Mouse (Mus musculus) limb, embryonic 10.5 days (tissue): Measurements from ENCODE around the gene Hoxd13. TPM values are rescaled to one million over a fixed set of nuclear protein-coding genes. Genes with fewer than 3 reads are reported as not detected.

ENCODE experiments used
- DNase-seq: peaks from one replicate; pipeline ENCODE4 v3.0.0-alpha.2; 2017; ENCODE audit warnings: low spot score
- H3K27ac ChIP-seq: fragments of 300-500 bp; sonication (generic); 2 replicates; pipeline ENCODE4 v1.5.1; 2016; ENCODE audit warnings: mild to moderate bottlenecking
- H3K27me3 ChIP-seq: fragments of 300-500 bp; sonication (generic); 2 replicates; pipeline ENCODE4 v1.6.1; 2016; ENCODE audit warnings: low read depth, mild to moderate bottlenecking; ENCODE audit not compliant: poor library complexity, severe bottlenecking
- H3K36me3 ChIP-seq: fragments of 300-500 bp; sonication (generic); 2 replicates; pipeline ENCODE4 v1.6.1; 2016; ENCODE audit warnings: mild to moderate bottlenecking, moderate library complexity
- H3K4me1 ChIP-seq: fragments of 300-500 bp; sonication (generic); 2 replicates; pipeline ENCODE4 v1.6.1; 2016
- H3K4me3 ChIP-seq: fragments of 300-500 bp; sonication (generic); 2 replicates; pipeline ENCODE4 v1.5.1; 2016; ENCODE audit warnings: mild to moderate bottlenecking, moderate library complexity
- H3K9me3 ChIP-seq: fragments of 300-500 bp; sonication (generic); replicated peaks from 2 replicates; pipeline ENCODE4 v1.6.1; 2016; ENCODE audit warnings: mild to moderate bottlenecking
- WGBS: fragments of 180-500 bp; shearing (Covaris S2); methylation state at CpG from one replicate; pipeline ENCODE4 v1.1.7; 2016; 5-methylcytosine and 5-hydroxymethylcytosine counted together
- polyA plus RNA-seq: library from polyadenylated mRNA; unstranded; fragments of >200 nt; fragmentation: Nextera tagmentation; extraction: Ambion mirVana; gene quantifications from 2 replicates; pipeline ENCODE4 v1.2.1, GENCODE M21; 2016

Gene Hoxd13
- polyA plus RNA-seq, 1 experiment from 2014 or later: 17.8 TPM

DNA sequence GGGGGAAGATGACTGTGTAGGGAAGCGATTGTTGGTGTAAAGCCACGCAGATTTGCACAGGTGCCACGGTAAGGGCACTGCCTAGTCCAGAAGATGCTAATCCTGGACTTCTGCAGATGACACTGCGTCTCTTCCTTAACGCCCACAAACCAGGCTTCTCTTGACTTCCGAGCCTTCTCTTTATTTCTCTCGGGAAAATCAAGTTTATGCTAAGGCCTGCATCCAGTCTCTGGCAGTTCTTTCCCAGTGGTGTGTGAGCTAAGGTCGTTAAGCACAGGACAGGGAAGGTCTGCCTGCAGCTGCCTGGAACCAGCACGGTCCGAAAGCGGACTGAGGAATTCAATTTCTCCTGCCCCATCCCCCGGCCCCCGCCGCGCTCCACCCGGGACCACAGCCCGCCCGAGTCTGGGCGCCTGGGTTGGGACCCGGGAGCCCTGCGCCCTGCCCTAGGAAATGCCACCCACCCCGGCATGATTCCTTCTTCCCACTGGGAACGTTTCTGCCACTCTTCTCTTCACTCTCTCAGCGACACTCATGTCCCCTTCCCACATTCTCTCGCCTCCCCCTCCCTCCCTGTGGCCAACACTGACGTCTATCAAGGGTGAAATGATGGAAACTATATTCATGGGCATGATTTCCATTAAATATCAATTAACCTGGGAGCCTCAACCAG is 35.7 kb downstream of the Hoxd13 start:
- peak overlapping the region; percentile 80 for H3K4me3 ChIP-seq
- WGBS: 2% methylated on average over 26 of the region's 26 CpGs
- H3K27ac ChIP-seq: peak overlapping the region; percentile 99
- H3K4me1 ChIP-seq: peaks cover 78% of the 10 kb centered on the region
- no peaks in the 10 kb centered on the region for H3K9me3 ChIP-seq
- peaks cover 3% of the 10 kb centered on the region; the same call in 1 of the 2 replicates for H3K36me3 ChIP-seq
- H3K27me3 ChIP-seq: peaks cover 42% of the 10 kb centered on the region
- DNase-seq: peak; percentile 78

GRCm38 (mm10) chr2:74704393-74704998 is 36.4 kb downstream of the Hoxd13 start, which contains the start of gene Hoxd8:
TSS of gene Hoxd8 (plus strand) at chr2:74704615.
- H3K27ac ChIP-seq: peak within 1 kb of the TSS; percentile 99
- DNase-seq: peak; percentile 93

GRCm38 (mm10) chr2:74704999-74705466 is 36.9 kb downstream of the Hoxd13 start:
- no peak for DNase-seq
- peak overlapping the region; percentile 80 for H3K4me3 ChIP-seq
- peaks cover 48% of the 10 kb centered on the region for H3K27me3 ChIP-seq
- H3K9me3 ChIP-seq: no peaks in the 10 kb centered on the region
- peak overlapping the region; percentile 99 for H3K27ac ChIP-seq
- H3K4me1 ChIP-seq: peaks cover 78% of the 10 kb centered on the region
- WGBS: 3% methylated on average over 62 of the region's 66 CpGs
- peaks cover 3% of the 10 kb centered on the region; the same call in 1 of the 2 replicates for H3K36me3 ChIP-seq

More at GRCm38 (mm10) chr2:74704393-74704998, 36.4 kb downstream of the Hoxd13 start, which contains the start of gene Hoxd8:
- Histone ChIP-seq H3K4me1 (peaks cover 78% of the 10 kb centered on the region), H3K36me3 (peaks cover 3% of the 10 kb centered on the region; the same call in 1 of the 2 replicates), H3K4me3 (peak within 1 kb of the TSS; percentile 80), H3K27me3 (peaks cover 47% of the 10 kb centered on the region), H3K9me3 (no peaks in the 10 kb centered on the region)
- WGBS: 1% methylated on average over 52 of the region's 52 CpGs

DNA sequence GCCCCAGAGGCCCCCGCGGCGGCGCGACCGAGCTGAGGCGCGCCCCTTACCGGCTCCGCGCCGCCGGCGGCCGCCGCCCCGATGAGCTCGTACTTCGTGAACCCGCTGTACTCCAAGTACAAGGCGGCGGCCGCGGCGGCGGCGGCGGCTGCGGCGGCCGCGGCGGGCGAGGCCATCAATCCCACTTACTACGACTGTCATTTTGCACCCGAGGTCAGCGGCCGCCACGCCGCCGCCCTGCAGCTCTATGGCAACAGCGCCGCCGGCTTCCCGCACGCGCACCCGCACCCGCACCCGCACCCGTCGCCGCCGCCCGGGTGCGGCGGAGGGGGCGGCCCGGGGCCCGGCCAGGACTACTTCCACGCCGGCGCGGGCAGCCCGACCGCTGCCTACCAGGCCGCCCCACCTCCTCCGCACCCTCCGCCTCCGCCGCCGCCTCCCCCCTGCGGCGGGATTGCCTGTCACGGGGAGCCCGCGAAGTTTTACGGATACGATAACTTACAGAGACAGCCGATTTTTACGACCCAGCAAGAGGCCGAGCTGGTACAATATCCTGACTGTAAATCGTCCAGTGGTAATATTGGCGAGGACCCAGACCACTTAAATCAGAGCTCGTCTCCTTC is 37.5 kb downstream of the Hoxd13 start:
- no peaks in the 10 kb centered on the region for H3K9me3 ChIP-seq
- H3K4me3 ChIP-seq: peak overlapping the region; percentile 80
- peaks cover 48% of the 10 kb centered on the region for H3K27me3 ChIP-seq
- DNase-seq: peak; percentile 83
- H3K36me3 ChIP-seq: peaks cover 3% of the 10 kb centered on the region; the same call in 1 of the 2 replicates
- WGBS: 3% methylated on average over 79 of the region's 85 CpGs
- peaks cover 78% of the 10 kb centered on the region for H3K4me1 ChIP-seq
- peak overlapping the region; percentile 99 for H3K27ac ChIP-seq

GRCm38 (mm10) chr2:74706393-74706960 is 38.4 kb downstream of the Hoxd13 start:
- Histone ChIP-seq H3K27me3 (peaks cover 45% of the 10 kb centered on the region), H3K4me1 (peaks cover 76% of the 10 kb centered on the region), H3K4me3 (peak overlapping the region; percentile 80), H3K27ac (peak overlapping the region; percentile 99), H3K36me3 (peaks cover 3% of the 10 kb centered on the region; the same call in 1 of the 2 replicates), H3K9me3 (no peaks in the 10 kb centered on the region)
- WGBS: under 1% methylated on average over 13 of the region's 13 CpGs
- peak; percentile 47 for DNase-seq

DNA sequence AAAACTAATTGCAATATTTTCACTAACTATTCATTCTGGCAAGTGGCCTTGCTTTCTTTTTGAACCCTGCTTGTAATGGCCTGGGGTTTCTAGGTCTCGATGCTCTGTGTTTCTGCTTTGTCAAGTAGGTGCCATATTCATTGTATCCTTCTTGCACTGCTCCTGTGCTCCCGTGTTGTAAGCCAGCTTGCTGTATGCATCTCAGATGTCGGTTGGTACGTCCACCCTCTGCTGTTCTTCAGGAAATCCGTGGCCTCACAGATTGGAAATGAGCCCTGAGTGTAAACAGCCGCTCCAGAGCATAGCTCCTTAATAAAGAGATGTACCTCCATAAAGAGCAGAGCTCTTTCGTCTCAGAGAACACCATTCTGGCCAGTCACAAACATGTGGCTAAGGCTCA is 39.5 kb downstream of the Hoxd13 start:
- H3K4me1 ChIP-seq: peaks cover 75% of the 10 kb centered on the region
- H3K27ac ChIP-seq: peak overlapping the region; percentile 99
- peak; percentile 35 for DNase-seq
- H3K36me3 ChIP-seq: peaks cover 3% of the 10 kb centered on the region; the same call in 1 of the 2 replicates
- WGBS: 4% methylated on average over 7 of the region's 7 CpGs
- H3K4me3 ChIP-seq: peak overlapping the region; percentile 80
- H3K27me3 ChIP-seq: peaks cover 45% of the 10 kb centered on the region
- no peaks in the 10 kb centered on the region for H3K9me3 ChIP-seq

- peak overlapping the region; percentile 99 for H3K27ac ChIP-seq
- 11% methylated on average over 4 of the region's 4 CpGs for WGBS
- H3K27me3 ChIP-seq: peaks cover 41% of the 10 kb centered on the region
- DNase-seq: peak; percentile 45
- no peaks in the 10 kb centered on the region for H3K9me3 ChIP-seq
- peaks cover 3% of the 10 kb centered on the region; the same call in 1 of the 2 replicates for H3K36me3 ChIP-seq
- H3K4me3 ChIP-seq: peak overlapping the region; percentile 80
- H3K4me1 ChIP-seq: peaks cover 71% of the 10 kb centered on the region
Measured at GRCm38 (mm10) chr2:74708676-74709075, 40.6 kb downstream of the Hoxd13 start.

DNA sequence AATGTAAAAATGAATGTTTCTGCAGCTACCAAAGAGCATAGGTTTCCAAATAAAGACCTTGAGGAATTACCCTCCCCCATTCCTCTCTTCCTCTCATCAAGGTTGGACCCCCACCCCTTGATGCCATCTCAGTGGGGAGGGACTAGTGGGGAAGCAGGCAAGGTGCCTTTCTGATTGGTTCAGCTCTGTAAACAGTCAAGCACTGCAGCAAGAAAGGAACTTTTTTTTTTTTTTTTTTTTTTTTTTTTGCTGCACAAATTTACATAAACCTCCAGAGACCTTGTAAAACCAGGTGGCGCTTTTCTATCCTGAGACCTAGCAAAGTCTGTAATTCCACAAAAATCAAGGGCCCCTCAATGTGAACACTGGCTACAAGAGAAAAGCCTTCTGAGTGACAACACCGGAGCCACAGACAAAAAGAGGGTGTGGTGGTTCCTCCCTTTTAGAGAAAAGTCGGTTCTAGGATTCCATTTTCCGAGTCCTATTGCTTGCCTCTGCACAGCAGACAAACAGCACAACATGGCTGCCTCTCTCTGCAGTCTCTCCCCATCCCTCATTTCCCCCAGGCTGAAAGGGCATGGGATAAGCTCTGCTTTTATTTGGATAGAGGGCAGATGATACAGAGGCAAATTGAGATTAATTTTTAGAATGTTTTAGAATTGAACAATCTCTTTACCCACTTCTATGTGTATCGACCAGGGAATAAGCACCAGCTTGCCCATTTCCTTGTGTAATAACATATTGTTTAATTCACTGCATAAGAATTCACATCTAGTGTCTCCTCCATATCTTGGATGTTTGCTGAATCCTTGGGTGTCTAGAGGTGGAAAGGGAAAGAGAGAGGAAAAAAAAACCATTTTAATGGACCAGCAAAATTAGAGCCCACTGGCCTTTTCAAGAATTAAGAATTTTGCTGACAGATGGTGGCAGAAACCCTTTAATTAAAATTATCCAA is 41.6 kb downstream of the Hoxd13 start:
- 7% methylated on average over 5 of the region's 5 CpGs for WGBS
- Histone ChIP-seq H3K9me3 (no peaks in the 10 kb centered on the region), H3K27ac (peak overlapping the region; percentile 97), H3K4me1 (peaks cover 69% of the 10 kb centered on the region), H3K27me3 (peaks cover 38% of the 10 kb centered on the region), H3K4me3 (peak overlapping the region; percentile 80; the same call in 1 of the 2 replicates), H3K36me3 (peaks cover 3% of the 10 kb centered on the region; the same call in 1 of the 2 replicates)
- peak; percentile 44 for DNase-seq

- under 1% methylated on average over 16 of the region's 16 CpGs for WGBS
- peak overlapping the region; percentile 89 for H3K4me3 ChIP-seq
- DNase-seq: peak; percentile 66
Measured at GRCm38 (mm10) chr2:74710929-74711543, 42.9 kb downstream of the Hoxd13 start.

GRCm38 (mm10) chr2:74711721-74712621 is 43.9 kb downstream of the Hoxd13 start, which contains the start of the genes Hoxd3 and Hoxd4:
TSS of gene Hoxd3 (plus strand) at chr2:74711927.
TSS of gene Hoxd4 (plus strand) at chr2:74711929.
- Histone ChIP-seq H3K36me3 (peaks cover 7% of the 10 kb centered on the region; the same call in 1 of the 2 replicates), H3K27me3 (peaks cover 38% of the 10 kb centered on the region), H3K27ac (peak within 1 kb of the TSS; percentile 97), H3K4me3 (peak within 1 kb of the TSS; percentile 89), H3K4me1 (peaks cover 82% of the 10 kb centered on the region), H3K9me3 (no peaks in the 10 kb centered on the region)
- under 1% methylated on average over 65 of the region's 65 CpGs for WGBS
- peak; percentile 80 for DNase-seq

More at GRCm38 (mm10) chr2:74710929-74711543, 42.9 kb downstream of the Hoxd13 start:
- Histone ChIP-seq H3K36me3 (peaks cover 3% of the 10 kb centered on the region; the same call in 1 of the 2 replicates), H3K27me3 (peaks cover 38% of the 10 kb centered on the region), H3K4me1 (peaks cover 81% of the 10 kb centered on the region), H3K27ac (peak overlapping the region; percentile 97), H3K9me3 (no peaks in the 10 kb centered on the region)
